Mouse (Mus musculus): ENCODE measurements around the gene Whamm. TPM values are rescaled to one million over a fixed set of nuclear protein-coding genes. Genes with fewer than 3 reads are reported as not detected.

Gene Whamm
- polyA plus RNA-seq, 1 experiment from 2014 or later = 9.9 TPM

- no peak for ATAC-seq (ENCODE audit: low FRiP score)
- Histone ChIP-seq H3K4me2 (replicated peaks) (no peak overlapping the region), H3K27me3 (ENCODE audit: control insufficient read depth, insufficient read depth, low read length) (no peaks in the 10 kb centered on the region), H3K9me3 (ENCODE audit: control insufficient read depth, low read length) (no peaks in the 10 kb centered on the region), H3K36me3 (replicated peaks; ENCODE audit: control insufficient read depth, insufficient read depth) (no peaks in the 10 kb centered on the region), H3K9ac (no peak overlapping the region), H3K27ac (0 out of 2 replicates have a peak overlapping the region, but pooled peaks have one; percentile 44), H3K4me3 (replicated peaks; ENCODE audit: low read length) (no peak overlapping the region), H3K4me1 (replicated peaks; ENCODE audit: control insufficient read depth, insufficient read depth, low read length) (0 out of 2 replicates have a peak, but pooled peaks cover 6% of the 10 kb centered on the region)
- 56% methylated on average over 8 of the region's 8 CpGs for WGBS
- no peak for DNase-seq (ENCODE audit: low spot score)
These were observed 10.7 kb upstream of the Whamm start for GRCm38 (mm10) chr7:81560101-81561049.

GRCm38 (mm10) chr7:81561211-81561610 lies 9.9 kb upstream of the Whamm start:
- DNase-seq (ENCODE audit: low spot score) (no peak), ATAC-seq (ENCODE audit: low FRiP score) (no peak)
- Histone ChIP-seq H3K9me3 (ENCODE audit: control insufficient read depth, low read length) (no peaks in the 10 kb centered on the region), H3K9ac (no peak overlapping the region), H3K4me3 (replicated peaks; ENCODE audit: low read length) (no peak overlapping the region), H3K36me3 (replicated peaks; ENCODE audit: control insufficient read depth, insufficient read depth) (no peaks in the 10 kb centered on the region), H3K27ac (peak overlapping the region; percentile 44; the same call in 1 of the 2 replicates), H3K4me2 (replicated peaks) (no peak overlapping the region), H3K4me1 (replicated peaks; ENCODE audit: control insufficient read depth, insufficient read depth, low read length) (0 out of 2 replicates have a peak, but pooled peaks cover 6% of the 10 kb centered on the region), H3K27me3 (ENCODE audit: control insufficient read depth, insufficient read depth, low read length) (no peaks in the 10 kb centered on the region)
- 74% methylated on average over 5 of the region's 5 CpGs for WGBS

- H3K27ac ChIP-seq = no peak overlapping the region
- ATAC-seq (ENCODE audit: low FRiP score) = no peak
- WGBS = 90% methylated on average over 4 of the region's 4 CpGs
- no peak overlapping the region for H3K4me3 ChIP-seq (replicated peaks; ENCODE audit: low read length)
- 0 out of 2 replicates have a peak, but pooled peaks cover 6% of the 10 kb centered on the region for H3K4me1 ChIP-seq (replicated peaks; ENCODE audit: control insufficient read depth, insufficient read depth, low read length)
- DNase-seq (ENCODE audit: low spot score) = no peak
- no peak overlapping the region for H3K9ac ChIP-seq
- no peak overlapping the region for H3K4me2 ChIP-seq (replicated peaks)
- no peaks in the 10 kb centered on the region for H3K27me3 ChIP-seq (ENCODE audit: control insufficient read depth, insufficient read depth, low read length)
- H3K36me3 ChIP-seq (replicated peaks; ENCODE audit: control insufficient read depth, insufficient read depth) = no peaks in the 10 kb centered on the region
- H3K9me3 ChIP-seq (ENCODE audit: control insufficient read depth, low read length) = no peaks in the 10 kb centered on the region
These were observed 7.5 kb upstream of the Whamm start for GRCm38 (mm10) chr7:81563506-81564015.

- H3K9me3 ChIP-seq (ENCODE audit: control insufficient read depth, low read length) = no peaks in the 10 kb centered on the region
- H3K4me1 ChIP-seq (replicated peaks; ENCODE audit: control insufficient read depth, insufficient read depth, low read length) = 0 out of 2 replicates have a peak, but pooled peaks cover 6% of the 10 kb centered on the region
- WGBS = 74% methylated on average over 7 of the region's 7 CpGs
- ATAC-seq (ENCODE audit: low FRiP score) (no peak), DNase-seq (ENCODE audit: low spot score) (no peak)
- H3K4me2 ChIP-seq (replicated peaks) = no peak overlapping the region
- H3K36me3 ChIP-seq (replicated peaks; ENCODE audit: control insufficient read depth, insufficient read depth) = no peaks in the 10 kb centered on the region
- H3K27ac ChIP-seq = no peak overlapping the region
- no peak overlapping the region for H3K4me3 ChIP-seq (replicated peaks; ENCODE audit: low read length)
- no peak overlapping the region for H3K9ac ChIP-seq
- H3K27me3 ChIP-seq (ENCODE audit: control insufficient read depth, insufficient read depth, low read length) = no peaks in the 10 kb centered on the region
These were observed 6.3 kb upstream of the Whamm start for GRCm38 (mm10) chr7:81564766-81565165.

GRCm38 (mm10) chr7:81565381-81566055 lies 5.5 kb upstream of the Whamm start:
- Histone ChIP-seq H3K36me3 (replicated peaks; ENCODE audit: control insufficient read depth, insufficient read depth) (no peaks in the 10 kb centered on the region), H3K9ac (no peak overlapping the region), H3K4me1 (replicated peaks; ENCODE audit: control insufficient read depth, insufficient read depth, low read length) (no peaks in the 10 kb centered on the region), H3K27me3 (ENCODE audit: control insufficient read depth, insufficient read depth, low read length) (no peaks in the 10 kb centered on the region), H3K27ac (no peak overlapping the region), H3K9me3 (ENCODE audit: control insufficient read depth, low read length) (no peaks in the 10 kb centered on the region), H3K4me3 (replicated peaks; ENCODE audit: low read length) (no peak overlapping the region), H3K4me2 (replicated peaks) (no peak overlapping the region)
- ATAC-seq (ENCODE audit: low FRiP score) (no peak), DNase-seq (ENCODE audit: low spot score) (no peak)
- 49% methylated on average over 7 of the region's 7 CpGs for WGBS

GRCm38 (mm10) chr7:81566332-81566731 lies 4.7 kb upstream of the Whamm start:
- H3K27ac ChIP-seq = no peak overlapping the region
- H3K27me3 ChIP-seq (ENCODE audit: control insufficient read depth, insufficient read depth, low read length) = no peaks in the 10 kb centered on the region
- H3K4me3 ChIP-seq (replicated peaks; ENCODE audit: low read length) = no peak overlapping the region
- H3K4me2 ChIP-seq (replicated peaks) = no peak overlapping the region
- ATAC-seq (ENCODE audit: low FRiP score) (no peak), DNase-seq (ENCODE audit: low spot score) (no peak)
- H3K9me3 ChIP-seq (ENCODE audit: control insufficient read depth, low read length) = no peaks in the 10 kb centered on the region
- 75% methylated on average over 4 of the region's 4 CpGs for WGBS
- H3K36me3 ChIP-seq (replicated peaks; ENCODE audit: control insufficient read depth, insufficient read depth) = no peaks in the 10 kb centered on the region
- H3K9ac ChIP-seq = no peak overlapping the region
- H3K4me1 ChIP-seq (replicated peaks; ENCODE audit: control insufficient read depth, insufficient read depth, low read length) = no peaks in the 10 kb centered on the region

GRCm38 (mm10) chr7:81566892-81567291 lies 4.2 kb upstream of the Whamm start, which contains the start of gene Fsd2:
TSS of gene Fsd2 (minus strand) at chr7:81566944.
- no peaks in the 10 kb centered on the region for H3K4me1 ChIP-seq (replicated peaks; ENCODE audit: control insufficient read depth, insufficient read depth, low read length)
- no peak within 1 kb of the TSS for H3K4me2 ChIP-seq (replicated peaks)
- no peak for ATAC-seq (ENCODE audit: low FRiP score)
- no peak within 1 kb of the TSS for H3K4me3 ChIP-seq (replicated peaks; ENCODE audit: low read length)
- no peaks in the 10 kb centered on the region for H3K27me3 ChIP-seq (ENCODE audit: control insufficient read depth, insufficient read depth, low read length)
- no peak within 1 kb of the TSS for H3K9ac ChIP-seq
- H3K9me3 ChIP-seq (ENCODE audit: control insufficient read depth, low read length) = no peaks in the 10 kb centered on the region
- DNase-seq (ENCODE audit: low spot score) = no peak
- WGBS = 76% methylated on average over 9 of the region's 9 CpGs
- no peaks in the 10 kb centered on the region for H3K36me3 ChIP-seq (replicated peaks; ENCODE audit: control insufficient read depth, insufficient read depth)
- no peak within 1 kb of the TSS for H3K27ac ChIP-seq

- Histone ChIP-seq H3K9me3 (ENCODE audit: control insufficient read depth, low read length) (no peaks in the 10 kb centered on the region), H3K4me1 (replicated peaks; ENCODE audit: control insufficient read depth, insufficient read depth, low read length) (peaks cover 5% of the 10 kb centered on the region), H3K27ac (no peak overlapping the region), H3K9ac (no peak overlapping the region), H3K36me3 (replicated peaks; ENCODE audit: control insufficient read depth, insufficient read depth) (no peaks in the 10 kb centered on the region), H3K4me2 (replicated peaks) (no peak overlapping the region), H3K27me3 (ENCODE audit: control insufficient read depth, insufficient read depth, low read length) (no peaks in the 10 kb centered on the region), H3K4me3 (replicated peaks; ENCODE audit: low read length) (no peak overlapping the region)
- DNase-seq (ENCODE audit: low spot score) (no peak), ATAC-seq (ENCODE audit: low FRiP score) (no peak)
- WGBS = 87% methylated on average over 5 of the region's 5 CpGs
These were observed 3.7 kb upstream of the Whamm start for GRCm38 (mm10) chr7:81567396-81567795.

- H3K36me3 ChIP-seq (replicated peaks; ENCODE audit: control insufficient read depth, insufficient read depth) = peaks cover 1% of the 10 kb centered on the region; the same call in 1 of the 2 replicates
- no peak overlapping the region for H3K4me2 ChIP-seq (replicated peaks)
- no peak overlapping the region for H3K27ac ChIP-seq
- no peaks in the 10 kb centered on the region for H3K27me3 ChIP-seq (ENCODE audit: control insufficient read depth, insufficient read depth, low read length)
- WGBS = 97% methylated on average over 1 of the region's 1 CpGs
- no peak for DNase-seq (ENCODE audit: low spot score)
- ATAC-seq (ENCODE audit: low FRiP score) = no peak
- no peak overlapping the region for H3K4me3 ChIP-seq (replicated peaks; ENCODE audit: low read length)
- peaks cover 16% of the 10 kb centered on the region for H3K4me1 ChIP-seq (replicated peaks; ENCODE audit: control insufficient read depth, insufficient read depth, low read length)
- no peaks in the 10 kb centered on the region for H3K9me3 ChIP-seq (ENCODE audit: control insufficient read depth, low read length)
- H3K9ac ChIP-seq = no peak overlapping the region
These were observed 1.2 kb upstream of the Whamm start for GRCm38 (mm10) chr7:81569851-81570250.

Measured in hindbrain, embryonic 14.5 days (tissue).